ENCODE assay signal across 8 mouse cellular contexts in genomic region chr13:54692711-54693557, GRCm38 (mm10). TPM values are rescaled to one million over a fixed set of nuclear protein-coding genes. Genes with fewer than 3 reads are reported as not detected.
A peak's percentile ranks its signal among the peaks of the same experiment; 100 is the strongest.
DNase-seq lines count a peak whose midpoint lies in the region; ATAC-seq and TF ChIP-seq lines count a peak whose summit lies in the region.

No protein-coding gene starts in this region.

- TF ChIP-seq POLR2A in spleen, adult 2 months (IDR thresholded peaks at IDR 0.05; ENCODE audit: low read depth, low read length): no peak

- H3K27ac ChIP-seq in spleen, adult 2 months (ENCODE audit: insufficient read depth, low read length): peak overlapping the region; percentile 98
- H3K27ac ChIP-seq in intestine, embryonic 16.5 days (ENCODE audit: low read length): peak overlapping the region; percentile 94
- peak overlapping the region; percentile 78 for H3K27ac ChIP-seq in neural tube, embryonic 11.5 days (ENCODE audit: low read depth, low read length)

- no peak for ATAC-seq in intestine, embryonic 16.5 days
- no peak for ATAC-seq in neural tube, embryonic 11.5 days (ENCODE audit: insufficient read depth, low FRiP score, low TSS enrichment)
- no peak for ATAC-seq in frontal cortex, adult (ENCODE audit: low TSS enrichment)

- H3K4me3 ChIP-seq in spleen, adult 2 months (ENCODE audit: extremely low read depth, insufficient read depth, insufficient read length): peak overlapping the region; percentile 69
- peak overlapping the region; percentile 94 for H3K4me3 ChIP-seq in intestine, embryonic 16.5 days (ENCODE audit: low read length)
- peak overlapping the region; percentile 71 for H3K4me3 ChIP-seq in neural tube, embryonic 11.5 days (ENCODE audit: low read depth, low read length)

- 6% methylated on average over 21 of the region's 21 CpGs for WGBS in spleen, adult 2 months
- 8% methylated on average over 21 of the region's 21 CpGs for WGBS in intestine, embryonic 16.5 days
- WGBS in neural tube, embryonic 11.5 days: 15% methylated on average over 21 of the region's 21 CpGs

- H3K4me1 ChIP-seq in spleen, adult 2 months (ENCODE audit: control insufficient read depth, insufficient read depth, insufficient read length): peaks cover 20% of the 10 kb centered on the region
- H3K4me1 ChIP-seq in intestine, embryonic 16.5 days (ENCODE audit: control insufficient read depth, insufficient read depth, low read length): peaks cover 35% of the 10 kb centered on the region
- H3K4me1 ChIP-seq in neural tube, embryonic 11.5 days (ENCODE audit: control insufficient read depth, insufficient read depth, low read length): peaks cover 17% of the 10 kb centered on the region

- no peaks in the 10 kb centered on the region for H3K9me3 ChIP-seq in intestine, embryonic 16.5 days (ENCODE audit: control insufficient read depth, low read length)
- H3K9me3 ChIP-seq in neural tube, embryonic 11.5 days (ENCODE audit: control insufficient read depth, low read length): no peaks in the 10 kb centered on the region

- DNase-seq in adrenal gland, adult 2 months: peak; percentile 17
- DNase-seq in adrenal gland, postnatal 25 days: no peak
- DNase-seq in spleen, adult 2 months (ENCODE audit: low read depth in 1 of 2, low spot score in 2 of 2): no peak
- no peak for DNase-seq in spleen, postnatal 36 days (ENCODE audit: low spot score in 2 of 2)
- DNase-seq in neural tube, embryonic 11.5 days (ENCODE audit: low spot score): peak; percentile 20
- DNase-seq in urinary bladder, postnatal 36 days (ENCODE audit: low spot score in 2 of 2): no peak

- TF ChIP-seq CTCF in spleen, adult 2 months (IDR thresholded peaks at IDR 0.05; ENCODE audit: extremely low read depth, insufficient read depth, insufficient read length, insufficient replicate concordance): no peak

- peak overlapping the region; percentile 97 for H3K4me2 ChIP-seq in intestine, embryonic 16.5 days (ENCODE audit: low read depth, low read length)
- peak overlapping the region; percentile 79 for H3K4me2 ChIP-seq in neural tube, embryonic 11.5 days (ENCODE audit: low read depth)

- no peaks in the 10 kb centered on the region for H3K36me3 ChIP-seq in spleen, adult 2 months (ENCODE audit: control insufficient read depth, insufficient read depth, low read length)
- H3K36me3 ChIP-seq in intestine, embryonic 16.5 days (ENCODE audit: control insufficient read depth, insufficient read depth, low read length): no peaks in the 10 kb centered on the region
- no peaks in the 10 kb centered on the region for H3K36me3 ChIP-seq in neural tube, embryonic 11.5 days (ENCODE audit: control insufficient read depth, insufficient read depth, low read length)

- no peaks in the 10 kb centered on the region for H3K27me3 ChIP-seq in spleen, adult 2 months (ENCODE audit: control insufficient read depth, insufficient read depth, low read length)
- no peaks in the 10 kb centered on the region for H3K27me3 ChIP-seq in intestine, embryonic 16.5 days (replicated peaks; ENCODE audit: control insufficient read depth, insufficient read depth, low read length)
- no peaks in the 10 kb centered on the region for H3K27me3 ChIP-seq in neural tube, embryonic 11.5 days (ENCODE audit: control insufficient read depth, insufficient read depth, low read length)

- peak overlapping the region; percentile 95 for H3K9ac ChIP-seq in intestine, embryonic 16.5 days (ENCODE audit: low read depth, low read length)
- peak overlapping the region; percentile 93 for H3K9ac ChIP-seq in neural tube, embryonic 11.5 days (ENCODE audit: low read length)

RNA-seq across cellular contexts. Expression of gene Rnf44, which starts 0.8 kb away (rescaled TPM):
- total RNA-seq in adrenal gland, adult 2 months (2021): 100 to 1,000 TPM; 114 to 119 TPM
- polyA plus RNA-seq in adrenal gland, adult 2 months (2012; rRNA removed): 511 and 555 TPM in 2 replicates
- total RNA-seq in adrenal gland, postnatal 25 days (2021): 109 and 134 TPM in 2 replicates
- 262 and 359 TPM in 2 replicates for polyA plus RNA-seq in spleen, adult 2 months (2012; rRNA removed)
- 48.9 and 59.3 TPM in 2 replicates for polyA plus RNA-seq in intestine, embryonic 16.5 days (2015; fragmentation: Nextera tagmentation; extraction: Ambion mirVana)
- 126 and 130 TPM in 2 replicates for polyA plus RNA-seq in neural tube, embryonic 11.5 days (2014; fragmentation: Nextera tagmentation; extraction: Ambion mirVana)

RNA-seq across cellular contexts. Expression of gene Cdhr2, which starts 8.3 kb away (rescaled TPM):
- under 1 TPM in 1 of 2 experiments, not detected in 1; 0.06 TPM for total RNA-seq in adrenal gland, adult 2 months (2021)
- polyA plus RNA-seq in adrenal gland, adult 2 months (2012; rRNA removed): not detected in 2 replicates
- not detected in 2 replicates for total RNA-seq in adrenal gland, postnatal 25 days (2021)
- polyA plus RNA-seq in spleen, adult 2 months (2012; rRNA removed): 0.04 and 0.11 TPM in 2 replicates
- 64.2 and 94.9 TPM in 2 replicates for polyA plus RNA-seq in intestine, embryonic 16.5 days (2015; fragmentation: Nextera tagmentation; extraction: Ambion mirVana)
- polyA plus RNA-seq in neural tube, embryonic 11.5 days (2014; fragmentation: Nextera tagmentation; extraction: Ambion mirVana): 0.07 and 0.15 TPM in 2 replicates

RNA-seq across cellular contexts. Expression of gene Gprin1, which starts 56.7 kb away (rescaled TPM):
- 1 to 10 TPM; 2.3 to 4.3 TPM for total RNA-seq in adrenal gland, adult 2 months (2021)
- 1.9 and 2.6 TPM in 2 replicates for polyA plus RNA-seq in adrenal gland, adult 2 months (2012; rRNA removed)
- total RNA-seq in adrenal gland, postnatal 25 days (2021): 3.9 and 4.1 TPM in 2 replicates
- polyA plus RNA-seq in spleen, adult 2 months (2012; rRNA removed): 0.05 and 0.06 TPM in 2 replicates
- 0.15 and 0.16 TPM in 2 replicates for polyA plus RNA-seq in intestine, embryonic 16.5 days (2015; fragmentation: Nextera tagmentation; extraction: Ambion mirVana)
- 13.3 and 14.5 TPM in 2 replicates for polyA plus RNA-seq in neural tube, embryonic 11.5 days (2014; fragmentation: Nextera tagmentation; extraction: Ambion mirVana)

Comparison
In these comparisons a context has a peak if more than half of its experiments do, and no peak if none do; other contexts are left out.
1. DNase-seq: peak in adrenal gland, adult 2 months (single experiment) and neural tube, embryonic 11.5 days (single experiment); none in adrenal gland, postnatal 25 days (single experiment), spleen, adult 2 months (0 of 2), spleen, postnatal 36 days (0 of 2) and urinary bladder, postnatal 36 days (0 of 2).
2. RNA of gene Cdhr2, which starts 8.3 kb away (polyA plus RNA-seq): 64.2 to 94.9 TPM in intestine, embryonic 16.5 days; 0.07 to 0.15 TPM in neural tube, embryonic 11.5 days, 0.04 to 0.11 TPM in spleen, adult 2 months and not detected in adrenal gland, adult 2 months; every median in the first group is over 10 times any median in the second.
3. Peak in every context shown above with its lines, with median percentiles within 50 percentile points of each other: H3K27ac ChIP-seq and H3K4me3 ChIP-seq.